Mouse (Mus musculus): ENCODE measurements around the gene Gna15.

GRCm38 (mm10) chr10:81570238-81570800 is 46.3 kb upstream of the Gna15 start:
- no peak for TF ChIP-seq CTCF (IDR thresholded peaks at IDR 0.05; ENCODE audit: low read depth)
- no peak for TF ChIP-seq EP300 (IDR thresholded peaks at IDR 0.05; ENCODE audit: low read depth)
